Mouse (Mus musculus) MEL (cell line): ENCODE measurements at regions not wholly inside any gene's neighbourhood (a gene's known extent, or its start where the extent isn't known, plus 50 kb on each side); places are given as distances from the start of the nearest gene placed in this dataset.

Experiments used
- CHD2 ChIP-seq: IDR thresholded peaks from 2 replicates; pipeline ENCODE4 v1.6.1; 2011; ENCODE audit warnings: low read length, improper control_type of control experiment
- CTCF ChIP-seq, 3 experiments: IDR thresholded peaks in 2 of 3; conservative IDR thresholded peaks in 1 of 3; 2 replicates each; pipeline ENCODE4 v1.5.1; 2011 to 2012; ENCODE audit warnings: low read length in 3 of 3, low read depth in 2 of 3, mild to moderate bottlenecking in 2 of 3, improper control_type of control experiment in 1 of 3, inconsistent platforms in 1 of 3, mixed read lengths in 1 of 3, moderate library complexity in 1 of 3; ENCODE audit not compliant: control insufficient read depth in 1 of 3, insufficient read depth in 1 of 3, poor library complexity in 1 of 3, severe bottlenecking in 1 of 3
- HCFC1 ChIP-seq: IDR thresholded peaks from 2 replicates; pipeline ENCODE4 v1.6.1; 2012; ENCODE audit warnings: low read depth, mild to moderate bottlenecking, inconsistent platforms, low read length, improper control_type of control experiment, moderate library complexity
- POLR2A ChIP-seq, 2 experiments: IDR thresholded peaks; 2 replicates each; pipeline ENCODE4 v1.6.1; 2011 to 2012; ENCODE audit warnings: low read length in 2 of 2, mild to moderate bottlenecking in 2 of 2, control low read depth in 1 of 2, improper control_type of control experiment in 1 of 2, low read depth in 1 of 2, moderate library complexity in 1 of 2; ENCODE audit not compliant: control insufficient read depth in 1 of 2, insufficient read depth in 1 of 2, poor library complexity in 1 of 2
- TAL1 ChIP-seq: IDR thresholded peaks from 2 replicates; pipeline ENCODE4 v1.6.1; 2012; ENCODE audit warnings: mild to moderate bottlenecking, inconsistent platforms, low read length, moderate library complexity, mixed read lengths
- UBTF ChIP-seq: IDR thresholded peaks from 2 replicates; pipeline ENCODE4 v1.6.1; 2012; ENCODE audit warnings: low read depth, mild to moderate bottlenecking, inconsistent platforms, low read length, improper control_type of control experiment, moderate library complexity, borderline replicate concordance; ENCODE audit not compliant: insufficient read depth
- USF2 ChIP-seq, 2 experiments: IDR thresholded peaks; 2 replicates each; pipeline ENCODE4 v1.6.1; 2011 to 2012; ENCODE audit warnings: improper control_type of control experiment in 2 of 2, low read length in 2 of 2, borderline replicate concordance in 1 of 2, inconsistent platforms in 1 of 2, low read depth in 1 of 2, mild to moderate bottlenecking in 1 of 2; ENCODE audit not compliant: insufficient read depth in 1 of 2
- ZC3H11A ChIP-seq: IDR thresholded peaks from 2 replicates; pipeline ENCODE4 v1.6.1; 2012; ENCODE audit warnings: low read depth, mild to moderate bottlenecking, inconsistent platforms, low read length, improper control_type of control experiment
- ZKSCAN1 ChIP-seq: IDR thresholded peaks from 2 replicates; pipeline ENCODE4 v1.6.1; 2012; ENCODE audit warnings: low read depth, mild to moderate bottlenecking, inconsistent platforms, low read length, improper control_type of control experiment, moderate library complexity

GRCm38 (mm10) chr9:43520931-43521330 lies 210.3 kb downstream of the Trim29 start:
- no peak for TF ChIP-seq TAL1
- no peak for TF ChIP-seq UBTF
- TF ChIP-seq USF2 (IDR thresholded peaks at IDR 0.05; ENCODE audit: borderline replicate concordance in 1 of 2, insufficient read depth in 1 of 2, low read depth in 1 of 2, low read length in 2 of 2) = no peak
- TF ChIP-seq HCFC1 = no peak
- TF ChIP-seq ZC3H11A = no peak
- no peak for TF ChIP-seq POLR2A (IDR thresholded peaks at IDR 0.05; ENCODE audit: control insufficient read depth in 1 of 2, insufficient read depth in 1 of 2, low read depth in 1 of 2, low read length in 2 of 2, poor library complexity in 1 of 2)
- no peak for TF ChIP-seq CHD2
- no peak for TF ChIP-seq ZKSCAN1
- TF ChIP-seq CTCF (IDR thresholded peaks at IDR 0.05 in 2 of 3, conservative IDR thresholded peaks at IDR 0.05 in 1 of 3; ENCODE audit: control insufficient read depth in 1 of 3, insufficient read depth in 1 of 3, low read depth in 2 of 3, low read length in 3 of 3, poor library complexity in 1 of 3, severe bottlenecking in 1 of 3) = no peak
